Mouse (Mus musculus) liver, postnatal 0 days (tissue): ENCODE measurements at regions not wholly inside any gene's neighbourhood (a gene's known extent, or its start where the extent isn't known, plus 50 kb on each side); places are given as distances from the start of the nearest gene placed in this dataset.

ENCODE experiments used
- ATAC-seq: fragments of 200-750 bp; cut with Nextera tagmentation; 2 replicates; pipeline ENCODE4 v1.8.0; 2017; ENCODE audit warnings: mild to moderate bottlenecking, moderate library complexity
- DNase-seq: peaks from one replicate; pipeline ENCODE4 v3.0.0-alpha.2; 2016
- H3K27ac ChIP-seq: fragments of 300-500 bp; sonication (generic); 2 replicates; pipeline ENCODE4 v1.5.1; 2014; ENCODE audit warnings: antibody characterized with exemption, moderate library complexity, mild to moderate bottlenecking, low read depth
- H3K27me3 ChIP-seq: fragments of 300-500 bp; sonication (generic); 2 replicates; pipeline ENCODE4 v1.6.1; 2014; ENCODE audit warnings: low read length, control low read depth, mixed read lengths; ENCODE audit not compliant: insufficient read depth
- H3K36me3 ChIP-seq: fragments of 300-500 bp; sonication (generic); replicated peaks from 2 replicates; pipeline ENCODE4 v1.6.1; 2014; ENCODE audit warnings: mild to moderate bottlenecking, control low read depth, low read length, moderate library complexity, mixed read lengths; ENCODE audit not compliant: insufficient read depth
- H3K4me1 ChIP-seq: fragments of 300-500 bp; sonication (generic); 2 replicates; pipeline ENCODE4 v1.6.1; 2014; ENCODE audit warnings: antibody characterized with exemption, mild to moderate bottlenecking, control low read depth; ENCODE audit not compliant: insufficient read depth
- H3K4me2 ChIP-seq: fragments of 300-500 bp; sonication (generic); 2 replicates; pipeline ENCODE4 v1.6.1; 2014; ENCODE audit warnings: low read depth, mild to moderate bottlenecking, low read length, moderate library complexity, mixed read lengths
- H3K4me3 ChIP-seq: fragments of 300-500 bp; sonication (generic); 2 replicates; pipeline ENCODE4 v1.5.1; 2014; ENCODE audit warnings: low read depth, low read length
- H3K9ac ChIP-seq: fragments of 300-500 bp; sonication (generic); replicated peaks from 2 replicates; pipeline ENCODE4 v1.6.1; 2014; ENCODE audit warnings: mild to moderate bottlenecking, moderate library complexity
- H3K9me3 ChIP-seq: fragments of 300-500 bp; sonication (generic); 2 replicates; pipeline ENCODE4 v1.6.1; 2016; ENCODE audit warnings: mild to moderate bottlenecking, control low read depth, low read length, mixed read lengths
- CTCF ChIP-seq: sonication (generic); IDR thresholded peaks from 2 replicates; pipeline ENCODE4 v1.5.1; 2016; ENCODE audit warnings: antibody characterized with exemption, low read depth
- EP300 ChIP-seq: IDR thresholded peaks from 2 replicates; pipeline ENCODE4 v1.6.1; 2016; ENCODE audit warnings: antibody characterized with exemption, low read depth, mild to moderate bottlenecking
- WGBS: fragments of 180-500 bp; shearing (Covaris S2); extraction: QIAGEN DNeasy Blood & Tissue Kit; methylation state at CpG from one replicate; pipeline ENCODE4 v1.1.7; 2014; ENCODE audit not compliant: insufficient replicate concordance; 5-methylcytosine and 5-hydroxymethylcytosine counted together

DNA sequence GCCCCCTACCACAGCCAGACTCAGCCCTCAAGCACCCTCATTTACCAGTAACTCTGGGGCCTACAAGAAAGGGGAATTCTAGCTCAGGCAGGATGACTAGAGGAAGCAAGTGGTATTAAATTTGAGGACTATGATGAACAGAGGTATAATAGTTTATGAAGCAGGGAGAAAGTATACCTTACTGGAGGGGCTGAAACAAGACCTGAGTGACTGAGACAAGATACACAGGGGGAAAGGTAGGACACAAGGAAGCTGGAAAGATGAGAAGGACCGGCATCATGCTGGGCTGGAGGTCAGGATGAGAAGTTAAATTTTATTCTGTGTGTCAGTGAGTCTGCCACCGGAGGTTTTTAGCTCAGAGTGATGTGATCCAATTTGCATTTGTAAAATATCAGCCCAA is 417.2 kb upstream of the Smim15 start:
- WGBS, result 77% methylated on average over 2 of the region's 2 CpGs
- no peaks in the 10 kb centered on the region for H3K4me1 ChIP-seq
- ATAC-seq (no peak), DNase-seq (no peak)
- no peak overlapping the region for H3K4me2 ChIP-seq
- H3K9ac ChIP-seq, result no peak overlapping the region
- no peaks in the 10 kb centered on the region for H3K36me3 ChIP-seq
- TF ChIP-seq CTCF, result no peak
- no peak for TF ChIP-seq EP300
- no peaks in the 10 kb centered on the region for H3K9me3 ChIP-seq
- no peak overlapping the region for H3K4me3 ChIP-seq
- H3K27me3 ChIP-seq, result no peaks in the 10 kb centered on the region
- H3K27ac ChIP-seq, result no peak overlapping the region

GRCm38 (mm10) chr13:107626670-107627069 is 417.6 kb upstream of the Smim15 start:
- no peak for DNase-seq
- WGBS, result 76% methylated on average over 8 of the region's 8 CpGs
- TF ChIP-seq CTCF, result no peak
- no peak for TF ChIP-seq EP300
- no peak overlapping the region for H3K27ac ChIP-seq
- no peak overlapping the region for H3K4me2 ChIP-seq
- no peak for ATAC-seq
- H3K4me3 ChIP-seq, result no peak overlapping the region
- no peaks in the 10 kb centered on the region for H3K27me3 ChIP-seq
- H3K4me1 ChIP-seq, result no peaks in the 10 kb centered on the region
- H3K9ac ChIP-seq, result no peak overlapping the region
- no peaks in the 10 kb centered on the region for H3K9me3 ChIP-seq
- no peaks in the 10 kb centered on the region for H3K36me3 ChIP-seq

- H3K9ac ChIP-seq, result no peak overlapping the region
- no peak overlapping the region for H3K27ac ChIP-seq
- H3K4me3 ChIP-seq, result no peak overlapping the region
- no peaks in the 10 kb centered on the region for H3K36me3 ChIP-seq
- no peak for DNase-seq
- no peak overlapping the region for H3K4me2 ChIP-seq
- no peaks in the 10 kb centered on the region for H3K27me3 ChIP-seq
- H3K9me3 ChIP-seq, result no peaks in the 10 kb centered on the region
- TF ChIP-seq EP300, result no peak
- no peak for TF ChIP-seq CTCF
- peaks cover 8% of the 10 kb centered on the region; the same call in 1 of the 2 replicates for H3K4me1 ChIP-seq
- no peak for ATAC-seq
- 63% methylated on average over 2 of the region's 2 CpGs for WGBS
Observed at GRCm38 (mm10) chr13:107621337-107621736, 422.9 kb upstream of the Smim15 start.

DNA sequence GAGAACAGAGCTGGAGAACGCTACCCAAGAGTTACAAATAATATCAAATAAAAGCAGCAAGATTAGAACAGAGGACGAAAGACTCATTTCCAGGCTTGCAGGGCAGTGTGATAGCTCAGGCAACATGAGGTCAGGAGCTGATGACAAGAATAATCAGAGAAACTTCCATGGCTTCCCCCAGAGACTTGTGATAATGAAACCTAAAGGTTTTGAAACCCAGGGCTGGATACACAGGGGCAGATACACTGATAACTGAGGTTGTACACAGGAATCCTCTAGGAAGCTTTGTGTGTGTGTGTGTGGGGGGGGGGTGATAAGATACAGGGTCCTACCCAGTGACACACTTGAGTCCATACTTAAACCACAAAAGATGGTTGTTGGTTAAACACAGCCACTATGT is 423.4 kb upstream of the Smim15 start:
- no peak overlapping the region for H3K4me3 ChIP-seq
- TF ChIP-seq EP300 (no peak), CTCF (no peak)
- no peaks in the 10 kb centered on the region for H3K27me3 ChIP-seq
- DNase-seq (no peak), ATAC-seq (no peak)
- H3K27ac ChIP-seq, result no peak overlapping the region
- no peak overlapping the region for H3K9ac ChIP-seq
- H3K4me2 ChIP-seq, result no peak overlapping the region
- 47% methylated on average over 2 of the region's 2 CpGs for WGBS
- H3K9me3 ChIP-seq, result no peaks in the 10 kb centered on the region
- peaks cover 8% of the 10 kb centered on the region; the same call in 1 of the 2 replicates for H3K4me1 ChIP-seq
- no peaks in the 10 kb centered on the region for H3K36me3 ChIP-seq

GRCm38 (mm10) chr13:107620210-107620609 is 424.0 kb upstream of the Smim15 start:
- Histone ChIP-seq H3K4me2 (no peak overlapping the region), H3K27ac (no peak overlapping the region), H3K27me3 (no peaks in the 10 kb centered on the region), H3K4me3 (no peak overlapping the region), H3K4me1 (peaks cover 8% of the 10 kb centered on the region; the same call in 1 of the 2 replicates), H3K9me3 (no peaks in the 10 kb centered on the region), H3K9ac (no peak overlapping the region), H3K36me3 (no peaks in the 10 kb centered on the region)
- ATAC-seq (no peak), DNase-seq (no peak)
- 46% methylated on average over 6 of the region's 6 CpGs for WGBS
- TF ChIP-seq CTCF (no peak), EP300 (no peak)

DNA sequence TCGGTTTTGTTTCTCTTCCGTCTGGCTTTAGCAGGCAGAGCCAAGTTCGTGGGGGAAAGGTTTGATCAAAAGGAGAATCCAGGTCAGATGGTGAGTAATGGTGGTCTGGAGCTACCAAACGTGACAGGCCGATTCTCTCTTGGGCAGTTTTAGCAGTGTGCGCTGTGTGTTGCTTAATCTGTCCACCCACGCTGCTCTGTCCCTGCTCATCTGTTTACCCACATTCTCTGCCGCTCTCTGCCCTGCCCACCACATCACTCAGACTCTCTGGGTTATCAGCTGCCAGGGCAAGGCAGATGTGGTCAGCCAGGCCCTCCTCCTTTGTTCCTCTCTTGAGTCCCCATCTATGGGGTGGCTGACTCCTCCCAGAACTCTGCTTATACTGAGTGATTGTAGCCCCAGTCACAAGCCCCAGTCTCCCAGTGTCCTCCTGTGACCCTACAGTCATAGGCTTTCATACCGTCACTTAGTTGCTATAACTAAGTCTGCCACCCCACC is 424.8 kb upstream of the Smim15 start:
- TF ChIP-seq EP300, result no peak
- TF ChIP-seq CTCF, result no peak
- Histone ChIP-seq H3K27me3 (no peaks in the 10 kb centered on the region), H3K27ac (no peak overlapping the region), H3K4me1 (peaks cover 8% of the 10 kb centered on the region; the same call in 1 of the 2 replicates), H3K4me3 (no peak overlapping the region), H3K36me3 (no peaks in the 10 kb centered on the region), H3K9ac (no peak overlapping the region), H3K9me3 (no peaks in the 10 kb centered on the region), H3K4me2 (peak overlapping the region; percentile 46; the same call in 1 of the 2 replicates)
- 10% methylated on average over 9 of the region's 9 CpGs for WGBS
- ATAC-seq, result peak; percentile 92
- peak; percentile 47 for DNase-seq
